Mouse (Mus musculus) erythroblast, adult 5-6 weeks (primary cell): Measurements from ENCODE around the gene Ensa. TPM values are rescaled to one million over a fixed set of nuclear protein-coding genes. Genes with fewer than 3 reads are reported as not detected.
A peak's percentile ranks its signal among the peaks of the same experiment; 100 is the strongest.

Experiments used
- ATAC-seq: replicated peaks from 2 replicates; pipeline ENCODE4 v1.8.0; 2016; ENCODE audit warnings: moderate number of reproducible peaks, mild to moderate bottlenecking, moderate TSS enrichment, inconsistent platforms; ENCODE audit not compliant: poor library complexity, low FRiP score, severe bottlenecking
- total RNA-seq, 2 experiments: library from RNA; stranded (forward) in 1 of 2; stranded (reverse) in 1 of 2; fragments of 150-400 nt in 1 of 2; fragments of 200-764, 138-1000 nt in 1 of 2; gene quantifications; 2 replicates each; pipeline versions ENCODE4 v1.2.3 to v1.2.4; 2015 to 2017; ENCODE audit warnings: low replicate concordance in 2 of 2

Gene Ensa
- total RNA-seq, 2 experiments from 2014 or later = 30.9 to 52.8 TPM

DNA sequence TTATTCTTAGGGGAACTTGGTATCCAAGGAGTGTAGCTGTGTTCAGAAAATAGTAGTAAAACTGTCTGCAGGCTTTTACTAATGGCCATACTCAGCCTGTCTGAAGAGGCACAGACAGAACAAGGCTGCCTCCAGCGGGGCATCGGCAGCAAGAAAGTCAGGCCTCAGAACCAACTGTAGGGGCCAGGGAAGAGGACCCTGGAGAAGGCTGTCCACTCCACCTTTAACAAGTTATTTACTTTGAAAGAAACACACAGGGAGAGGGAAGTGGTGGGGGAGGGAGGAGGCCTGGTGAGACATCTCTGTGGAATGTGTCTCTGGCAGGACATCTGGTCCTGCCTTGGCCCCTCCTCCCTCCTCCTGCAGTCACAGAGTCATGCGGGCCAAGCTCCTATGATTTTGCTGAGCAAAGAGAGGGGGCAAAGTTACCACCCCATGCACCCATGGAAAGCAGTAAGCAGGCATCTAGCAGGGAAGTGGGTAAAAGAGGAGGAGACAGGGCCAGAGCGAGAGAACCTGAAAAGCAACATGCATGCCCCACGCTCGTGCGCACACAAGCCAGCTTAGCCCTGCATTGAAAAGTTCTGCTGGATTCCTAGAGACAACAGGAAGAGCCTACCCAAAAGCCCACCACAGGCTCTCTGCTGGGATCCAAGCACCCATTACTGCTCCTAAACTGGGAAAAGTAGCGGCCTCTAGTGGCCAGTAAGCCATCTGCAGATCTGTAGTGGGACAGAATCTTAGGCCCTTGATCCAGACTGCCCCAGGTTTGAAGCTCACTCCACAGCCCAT, 50.7 kb downstream of the Ensa start:
- ATAC-seq = peak; percentile 61

DNA sequence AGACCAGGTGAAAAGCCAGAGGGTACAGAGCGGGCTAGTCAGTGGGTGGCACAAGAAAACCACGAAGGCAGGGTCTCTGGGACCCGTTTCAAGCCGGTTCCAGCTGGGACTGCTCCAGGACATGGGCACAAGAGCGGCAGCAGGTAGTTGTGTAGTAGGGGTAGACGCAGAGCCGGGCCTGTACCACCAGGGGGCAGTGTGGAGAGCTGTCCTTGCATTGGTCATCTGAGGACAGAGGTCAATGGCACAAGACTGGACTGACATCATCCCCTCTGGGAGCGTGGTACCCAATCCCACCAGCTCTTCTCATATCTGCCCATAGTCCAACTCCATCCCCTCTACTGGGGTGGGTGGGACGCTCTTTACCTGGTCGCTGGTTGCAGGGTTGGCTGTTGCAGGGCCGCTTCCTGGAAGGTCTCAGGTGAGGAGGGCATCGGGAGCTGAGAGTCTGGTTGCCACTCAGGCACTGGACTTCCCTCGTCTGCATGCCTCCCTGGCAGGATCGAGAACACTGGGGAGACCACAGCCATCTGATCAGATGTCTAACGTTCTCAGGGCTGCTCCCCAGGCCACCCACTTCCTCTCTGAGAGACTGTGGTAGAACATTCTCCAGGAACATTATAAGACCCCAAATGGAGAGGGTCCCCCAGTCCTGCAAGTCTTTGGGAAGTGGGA, 52.1 kb downstream of the Ensa start:
- peak; percentile 25; the same call in 1 of the 2 replicates for ATAC-seq

DNA sequence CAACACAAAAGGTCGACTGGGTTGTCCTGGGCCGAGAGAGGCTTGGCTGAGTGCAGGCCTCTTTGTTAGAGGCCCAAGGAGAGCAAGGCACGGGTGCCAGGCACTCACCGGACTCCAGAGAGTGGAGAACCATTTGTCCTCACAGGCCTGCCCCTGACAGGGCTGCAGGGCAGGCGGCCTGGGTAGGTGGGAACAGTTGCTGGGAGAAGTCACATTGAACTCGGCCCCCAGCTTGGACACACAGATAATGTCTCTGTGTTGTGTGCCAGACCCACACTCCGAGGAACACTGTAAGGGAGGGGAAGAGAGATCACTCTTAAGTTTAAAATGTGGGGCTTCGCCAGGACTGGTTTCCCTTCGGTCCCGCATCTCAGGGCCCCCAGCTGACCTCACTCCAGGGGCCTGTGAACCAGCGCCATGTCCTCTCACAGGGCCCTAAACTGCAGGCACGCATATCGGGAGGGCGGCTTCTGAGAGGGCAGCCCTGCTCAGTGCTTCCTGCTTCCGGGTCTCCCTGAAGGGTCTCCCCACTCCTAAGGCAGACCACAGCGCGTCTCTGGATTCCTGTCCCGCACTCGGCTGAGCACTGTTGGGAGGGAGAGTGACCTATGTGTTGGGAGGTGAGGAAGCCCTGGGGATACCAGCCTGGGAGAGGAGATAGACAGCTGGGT, 52.8 kb downstream of the Ensa start:
- no peak for ATAC-seq

DNA sequence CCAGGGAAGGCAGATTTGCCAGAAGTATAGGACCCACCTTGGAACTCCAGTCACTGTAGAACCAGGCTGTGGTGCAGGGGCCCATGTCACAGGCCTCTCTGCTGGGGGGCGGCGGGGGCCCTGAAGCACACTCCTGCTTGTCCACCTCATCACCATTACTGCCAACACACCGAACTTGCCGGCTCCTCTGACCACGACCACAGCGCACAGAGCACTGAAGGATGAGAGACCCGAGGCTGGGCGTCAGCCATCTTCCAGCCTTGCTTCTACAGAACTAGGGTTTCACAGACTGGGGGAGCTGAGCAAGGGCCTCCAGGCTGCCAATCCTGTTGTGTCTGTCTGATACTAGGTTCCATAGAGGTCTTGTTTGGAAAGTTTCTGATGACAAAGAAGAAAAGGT, 54.8 kb downstream of the Ensa start:
- ATAC-seq = no peak

DNA sequence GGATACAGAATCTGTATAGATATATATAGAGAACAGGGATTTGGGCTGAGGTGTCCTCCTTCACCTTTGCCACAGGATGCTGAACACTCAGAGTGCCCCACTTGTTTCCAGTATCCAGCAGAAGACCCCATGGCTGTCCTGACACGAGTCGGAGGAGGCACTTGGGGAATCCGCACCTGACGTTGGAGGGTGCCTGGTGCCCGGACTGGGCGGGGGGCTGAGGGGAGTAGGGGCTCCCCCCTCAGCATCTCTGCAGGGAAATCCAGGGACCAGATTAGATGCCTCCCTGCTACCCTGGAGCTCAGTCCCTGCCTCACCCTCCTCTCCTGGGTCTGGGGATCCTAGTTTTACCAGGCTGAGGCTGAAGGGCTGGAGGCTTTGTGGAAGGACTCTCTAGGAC, 55.9 kb downstream of the Ensa start:
- ATAC-seq = no peak

DNA sequence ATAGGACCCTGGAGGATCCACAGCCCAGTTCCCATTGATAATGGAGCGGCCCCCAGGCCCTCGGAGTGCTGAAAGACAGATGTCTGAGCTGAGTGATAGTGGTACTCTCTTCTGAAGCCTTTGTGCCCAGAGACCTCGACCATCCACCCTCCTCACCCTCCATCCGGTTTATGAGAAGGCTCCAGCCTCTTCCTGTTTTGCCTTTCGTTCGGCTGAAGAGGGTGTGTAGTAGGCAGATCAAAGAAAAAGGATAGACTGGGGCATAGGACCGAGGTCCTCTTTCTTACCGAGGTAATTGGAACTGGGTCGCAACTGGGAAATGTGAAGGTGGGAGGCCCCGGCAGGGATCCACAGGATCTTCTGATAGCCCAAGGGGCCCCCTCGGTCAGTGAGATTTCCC, 56.6 kb downstream of the Ensa start:
- no peak for ATAC-seq

Other genes with a start within 250 kb of the Ensa start
- not detected in 2 replicates for gene 4930558C23Rik, start 222.2 kb upstream of the Ensa start, total RNA-seq (2015; ENCODE audit: low replicate concordance)
- gene 4930558C23Rik, start 222.2 kb upstream of the Ensa start, total RNA-seq (2017; ENCODE audit: low replicate concordance) = not detected in 2 replicates
- gene Arnt, start 190.6 kb upstream of the Ensa start, total RNA-seq (2015; ENCODE audit: low replicate concordance) = 35.9 and 43.1 TPM in 2 replicates
- 36.0 and 53.4 TPM in 2 replicates for gene Arnt, start 190.6 kb upstream of the Ensa start, total RNA-seq (2017; ENCODE audit: low replicate concordance)
- gene Ctsk, start 125.7 kb upstream of the Ensa start, total RNA-seq (2015; ENCODE audit: low replicate concordance) = 5.2 TPM in 1 of 2 replicates, not detected in the other
- 1.0 TPM in 1 of 2 replicates, not detected in the other for gene Ctsk, start 125.7 kb upstream of the Ensa start, total RNA-seq (2017; ENCODE audit: low replicate concordance)
- 96.5 and 125 TPM in 2 replicates for gene Ctss, start 98.2 kb upstream of the Ensa start, total RNA-seq (2015; ENCODE audit: low replicate concordance)
- 142 and 143 TPM in 2 replicates for gene Ctss, start 98.2 kb upstream of the Ensa start, total RNA-seq (2017; ENCODE audit: low replicate concordance)
- not detected in 2 replicates for gene Hormad1, start 65.3 kb upstream of the Ensa start, total RNA-seq (2015; ENCODE audit: low replicate concordance)
- not detected in 2 replicates for gene Hormad1, start 65.3 kb upstream of the Ensa start, total RNA-seq (2017; ENCODE audit: low replicate concordance)
- gene Golph3l, start 36.1 kb upstream of the Ensa start, total RNA-seq (2015; ENCODE audit: low replicate concordance) = 73.8 and 84.0 TPM in 2 replicates
- gene Golph3l, start 36.1 kb upstream of the Ensa start, total RNA-seq (2017; ENCODE audit: low replicate concordance) = 115 and 116 TPM in 2 replicates
- gene Mcl1, start 33.8 kb downstream of the Ensa start, total RNA-seq (2015; ENCODE audit: low replicate concordance) = 83.2 and 113 TPM in 2 replicates
- gene Mcl1, start 33.8 kb downstream of the Ensa start, total RNA-seq (2017; ENCODE audit: low replicate concordance) = 70.6 and 76.3 TPM in 2 replicates
- not detected in 2 replicates for gene Adamtsl4, start 62.9 kb downstream of the Ensa start, total RNA-seq (2015; ENCODE audit: low replicate concordance)
- not detected in 2 replicates for gene Adamtsl4, start 62.9 kb downstream of the Ensa start, total RNA-seq (2017; ENCODE audit: low replicate concordance)
- not detected in 2 replicates for gene Ecm1, start 114.6 kb downstream of the Ensa start, total RNA-seq (2015; ENCODE audit: low replicate concordance)
- 0.42 and 1.1 TPM in 2 replicates for gene Ecm1, start 114.6 kb downstream of the Ensa start, total RNA-seq (2017; ENCODE audit: low replicate concordance)
- gene Tars2, start 135.2 kb downstream of the Ensa start, total RNA-seq (2015; ENCODE audit: low replicate concordance) = 3.7 and 15.3 TPM in 2 replicates
- gene Tars2, start 135.2 kb downstream of the Ensa start, total RNA-seq (2017; ENCODE audit: low replicate concordance) = 3.1 and 7.2 TPM in 2 replicates
- 26.7 and 30.7 TPM in 2 replicates for gene Rprd2, start 193.9 kb downstream of the Ensa start, total RNA-seq (2015; ENCODE audit: low replicate concordance)
- gene Rprd2, start 193.9 kb downstream of the Ensa start, total RNA-seq (2017; ENCODE audit: low replicate concordance) = 12.4 and 14.9 TPM in 2 replicates
- gene Prpf3, start 230.9 kb downstream of the Ensa start, total RNA-seq (2015; ENCODE audit: low replicate concordance) = 6.0 and 12.5 TPM in 2 replicates
- 14.6 and 21.2 TPM in 2 replicates for gene Prpf3, start 230.9 kb downstream of the Ensa start, total RNA-seq (2017; ENCODE audit: low replicate concordance)
- gene Mrps21, start 246.5 kb downstream of the Ensa start, total RNA-seq (2015; ENCODE audit: low replicate concordance) = 35.5 and 95.7 TPM in 2 replicates
- gene Mrps21, start 246.5 kb downstream of the Ensa start, total RNA-seq (2017; ENCODE audit: low replicate concordance) = 87.3 and 106 TPM in 2 replicates